Mouse (Mus musculus) liver, postnatal 0 days (tissue): Measurements from ENCODE around the gene Eif4g3.

ENCODE experiments used
- CTCF ChIP-seq: sonication (generic); IDR thresholded peaks from 2 replicates; pipeline ENCODE4 v1.5.1; 2016; ENCODE audit warnings: antibody characterized with exemption, low read depth
- EP300 ChIP-seq: IDR thresholded peaks from 2 replicates; pipeline ENCODE4 v1.6.1; 2016; ENCODE audit warnings: antibody characterized with exemption, low read depth, mild to moderate bottlenecking

DNA sequence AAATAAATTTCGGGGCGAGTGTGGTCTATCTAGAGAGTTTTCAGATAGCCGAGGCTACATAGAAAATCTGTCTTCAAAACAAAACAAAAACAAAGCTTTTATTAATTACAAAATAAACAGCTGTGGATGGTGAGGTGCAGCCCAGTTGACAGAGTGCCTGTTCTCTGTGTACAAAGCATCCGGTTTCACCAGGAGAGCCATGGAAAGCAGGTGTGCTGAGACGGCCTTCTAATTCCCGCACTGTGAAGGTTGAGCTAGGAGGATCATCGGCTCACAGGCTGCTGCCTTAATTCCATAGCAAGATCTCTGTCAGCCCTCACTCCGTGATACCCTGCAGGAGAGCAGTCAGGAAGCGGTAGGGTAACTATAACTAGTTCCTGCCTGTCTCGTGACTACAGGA lies 109.0 kb downstream of the Eif4g3 start:
- TF ChIP-seq CTCF (no peak), EP300 (no peak)
